Mouse (Mus musculus): ENCODE data around the gene Epb41l5. TPM values are rescaled to one million over a fixed set of nuclear protein-coding genes. Genes with fewer than 3 reads are reported as not detected.

Gene Epb41l5
- polyA plus RNA-seq, 1 experiment from 2014 or later: 16.6 TPM

DNA sequence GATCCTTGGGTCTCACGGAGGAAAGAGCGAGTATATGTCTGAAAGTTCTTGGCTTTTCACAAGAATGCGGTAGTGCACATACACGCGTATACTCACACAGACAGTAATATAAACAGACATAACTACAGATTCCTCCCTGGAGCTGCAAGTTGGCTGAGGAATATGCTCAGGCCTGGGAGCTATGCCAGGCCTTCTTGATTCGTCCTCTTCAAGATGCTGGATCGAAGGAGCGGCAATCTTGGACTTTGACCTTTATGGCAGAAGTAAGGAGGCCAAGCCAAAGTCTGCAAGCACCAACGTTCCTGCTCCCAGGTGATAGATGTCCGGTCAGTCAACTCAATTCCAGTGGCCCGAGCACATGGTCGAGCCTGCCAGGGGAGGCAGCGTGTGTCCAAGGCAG is 117.9 kb downstream of the Epb41l5 start:
- H3K9me3 ChIP-seq (replicated peaks): no peaks in the 10 kb centered on the region
- peaks cover 12% of the 10 kb centered on the region for H3K4me1 ChIP-seq
- H3K27ac ChIP-seq (replicated peaks): no peak overlapping the region
- 89% methylated on average over 13 of the region's 13 CpGs for WGBS
- no peak overlapping the region for H3K4me2 ChIP-seq (replicated peaks)
- ATAC-seq (ENCODE audit: insufficient number of reproducible peaks, low FRiP score, low TSS enrichment, low read depth): no peak
- peaks cover 28% of the 10 kb centered on the region for H3K36me3 ChIP-seq
- no peak overlapping the region for H3K9ac ChIP-seq
- H3K4me3 ChIP-seq (replicated peaks): no peak overlapping the region
- no peaks in the 10 kb centered on the region for H3K27me3 ChIP-seq

DNA sequence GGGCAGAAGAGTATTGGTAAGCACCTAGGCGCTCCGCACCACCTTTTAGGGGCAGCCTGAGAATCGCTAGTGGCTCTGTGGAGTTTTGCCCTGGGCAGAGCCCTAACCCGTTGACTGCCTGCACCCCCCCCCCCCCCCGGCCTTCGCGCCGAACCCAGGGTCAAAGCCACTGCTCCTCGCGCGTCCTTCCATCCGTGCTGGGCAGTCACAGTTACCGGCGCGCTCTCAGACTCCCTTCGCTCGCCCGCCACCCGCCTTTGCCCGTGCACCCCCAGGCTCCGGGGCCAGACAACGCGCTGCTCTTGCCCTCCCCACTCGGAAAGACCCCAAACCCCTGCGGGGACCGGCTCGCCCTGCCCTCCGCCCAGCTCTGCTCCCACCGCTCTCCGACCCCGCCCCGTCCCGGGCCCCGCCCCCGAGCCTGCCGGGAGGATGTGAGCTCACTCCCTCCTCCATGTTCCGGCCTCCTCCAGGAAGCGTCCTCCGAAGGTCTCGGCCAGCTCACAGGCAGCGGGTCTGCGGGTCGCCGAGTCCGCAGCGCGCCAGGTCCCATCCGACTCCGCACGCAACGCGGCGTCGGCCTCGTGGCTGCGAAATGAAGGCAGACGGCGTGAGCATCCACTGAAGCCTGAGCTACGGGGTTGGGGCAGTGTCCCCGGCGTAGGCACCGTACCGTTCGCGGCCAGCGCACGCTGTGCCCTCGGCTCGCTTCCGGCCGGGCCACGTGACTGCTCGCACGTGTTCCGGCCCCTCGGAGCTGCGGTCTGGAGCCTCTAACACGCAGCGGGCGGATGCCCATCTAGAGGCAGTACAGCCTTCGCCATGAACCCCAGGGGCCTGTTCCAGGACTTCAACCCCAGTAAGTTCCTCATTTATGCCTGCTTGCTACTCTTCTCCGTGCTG is 122.9 kb downstream of the Epb41l5 start, which contains the start of gene Tmem185b:
Tmem185b (plus strand) TSS at position 472 of the 903 bp plus-strand sequence.
- H3K36me3 ChIP-seq: peaks cover 28% of the 10 kb centered on the region
- peak within 1 kb of the TSS; percentile 88 for H3K4me2 ChIP-seq (replicated peaks)
- WGBS: 2% methylated on average over 80 of the region's 82 CpGs
- H3K4me3 ChIP-seq (replicated peaks): peak within 1 kb of the TSS; percentile 65
- no peaks in the 10 kb centered on the region for H3K9me3 ChIP-seq (replicated peaks)
- ATAC-seq (ENCODE audit: insufficient number of reproducible peaks, low FRiP score, low TSS enrichment, low read depth): peak; percentile 95
- peak within 1 kb of the TSS; percentile 67 for H3K9ac ChIP-seq
- H3K27me3 ChIP-seq: no peaks in the 10 kb centered on the region
- H3K27ac ChIP-seq (replicated peaks): peak within 1 kb of the TSS; percentile 86
- peaks cover 22% of the 10 kb centered on the region for H3K4me1 ChIP-seq

DNA sequence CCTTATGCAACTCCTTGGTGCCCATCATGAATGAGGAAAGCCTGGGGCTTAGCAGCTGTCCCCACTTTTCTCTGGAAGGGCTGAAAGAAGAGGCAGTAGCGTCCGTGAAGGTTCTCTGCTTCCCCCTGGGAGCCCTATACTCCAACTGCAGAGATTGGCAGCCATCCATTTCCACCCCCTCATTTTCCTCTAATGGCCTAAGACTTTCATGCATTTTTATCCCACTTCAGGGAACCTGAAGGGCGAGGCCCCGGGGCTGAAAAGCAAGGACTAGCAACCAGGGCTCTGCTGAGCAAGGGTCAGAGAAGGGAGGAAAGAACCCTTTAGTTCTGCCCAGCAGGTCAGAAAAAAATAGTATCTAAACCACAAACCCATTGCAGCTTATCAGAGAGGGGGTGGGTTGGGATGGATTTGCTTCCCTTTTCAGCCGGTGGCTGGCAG is 123.8 kb downstream of the Epb41l5 start:
- Histone ChIP-seq H3K27me3 (no peaks in the 10 kb centered on the region), H3K9me3 (replicated peaks) (no peaks in the 10 kb centered on the region), H3K4me1 (peaks cover 22% of the 10 kb centered on the region), H3K27ac (replicated peaks) (peak overlapping the region; percentile 4; the same call in 1 of the 2 replicates), H3K4me2 (replicated peaks) (peak overlapping the region; percentile 88), H3K9ac (no peak overlapping the region), H3K36me3 (peaks cover 28% of the 10 kb centered on the region), H3K4me3 (replicated peaks) (peak overlapping the region; percentile 65)
- ATAC-seq (ENCODE audit: insufficient number of reproducible peaks, low FRiP score, low TSS enrichment, low read depth): no peak
- 13% methylated on average over 5 of the region's 5 CpGs for WGBS

DNA sequence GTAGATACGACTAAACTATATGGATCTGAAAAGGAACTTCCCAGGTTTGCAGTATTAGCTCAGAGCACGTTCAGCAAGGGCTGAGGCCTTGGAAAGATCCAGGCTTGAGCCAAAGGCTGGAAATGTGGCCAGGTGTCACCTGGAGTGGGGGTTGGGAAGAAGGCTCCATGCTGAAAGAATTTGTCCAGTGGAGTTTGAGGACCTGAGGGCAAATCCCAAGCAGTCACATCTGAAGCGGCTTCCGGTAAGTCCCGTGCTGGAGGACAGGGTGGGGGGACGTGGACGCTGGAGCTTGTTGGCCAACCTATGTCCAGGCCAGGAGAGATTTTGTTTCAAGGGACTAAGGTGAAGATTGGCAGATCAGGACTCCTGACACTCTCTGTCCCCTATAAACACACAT is 125.0 kb downstream of the Epb41l5 start:
- Histone ChIP-seq H3K27me3 (no peaks in the 10 kb centered on the region), H3K4me3 (replicated peaks) (no peak overlapping the region), H3K9me3 (replicated peaks) (no peaks in the 10 kb centered on the region), H3K9ac (no peak overlapping the region), H3K27ac (replicated peaks) (no peak overlapping the region), H3K36me3 (peaks cover 19% of the 10 kb centered on the region), H3K4me1 (peaks cover 22% of the 10 kb centered on the region), H3K4me2 (replicated peaks) (no peak overlapping the region)
- no peak for ATAC-seq (ENCODE audit: insufficient number of reproducible peaks, low FRiP score, low TSS enrichment, low read depth)
- WGBS: 80% methylated on average over 7 of the region's 7 CpGs

DNA sequence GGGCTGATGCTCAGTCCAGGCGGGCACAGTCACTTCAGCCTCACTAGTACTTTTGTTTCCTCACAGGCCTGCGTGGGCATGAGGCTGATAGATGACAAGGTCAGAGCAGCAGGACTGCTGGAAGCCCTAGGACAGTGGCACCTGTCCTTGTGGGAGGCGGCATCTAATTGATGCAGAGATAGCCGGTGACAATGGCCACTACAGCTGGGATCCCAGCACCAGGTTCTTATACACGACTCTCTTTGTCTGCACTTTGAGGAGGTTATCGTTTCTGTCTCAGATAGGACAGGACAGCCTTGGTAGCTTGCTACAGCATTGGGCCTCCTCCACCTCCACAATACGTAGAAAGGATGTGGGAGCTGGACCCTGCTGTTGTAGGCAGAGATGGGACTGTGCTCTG is 125.4 kb downstream of the Epb41l5 start:
- Histone ChIP-seq H3K4me3 (replicated peaks) (no peak overlapping the region), H3K9me3 (replicated peaks) (no peaks in the 10 kb centered on the region), H3K9ac (no peak overlapping the region), H3K36me3 (peaks cover 14% of the 10 kb centered on the region), H3K4me2 (replicated peaks) (no peak overlapping the region), H3K27ac (replicated peaks) (no peak overlapping the region), H3K27me3 (no peaks in the 10 kb centered on the region), H3K4me1 (peaks cover 22% of the 10 kb centered on the region)
- 87% methylated on average over 7 of the region's 7 CpGs for WGBS
- no peak for ATAC-seq (ENCODE audit: insufficient number of reproducible peaks, low FRiP score, low TSS enrichment, low read depth)

DNA sequence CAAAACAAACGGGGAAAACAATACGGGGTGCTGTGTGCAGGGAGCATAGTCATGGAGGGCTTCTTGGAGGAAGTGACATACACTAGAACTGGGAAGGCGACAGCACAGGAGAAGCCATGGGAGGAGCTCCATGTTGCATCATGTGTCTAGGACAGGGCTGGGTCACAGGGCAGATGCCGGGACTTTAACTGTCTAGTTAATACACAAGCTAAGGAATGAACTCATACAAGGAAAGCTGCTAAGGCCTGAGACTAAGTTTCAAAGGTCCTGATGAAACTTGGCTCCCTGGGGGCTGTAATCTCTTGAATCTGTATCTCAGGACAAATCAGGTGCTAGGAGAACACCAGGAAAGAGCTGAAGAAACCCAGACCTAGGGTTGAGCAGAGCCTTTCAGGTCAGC is 126.1 kb downstream of the Epb41l5 start:
- 84% methylated on average over 4 of the region's 4 CpGs for WGBS
- ATAC-seq (ENCODE audit: insufficient number of reproducible peaks, low FRiP score, low TSS enrichment, low read depth): no peak
- Histone ChIP-seq H3K27me3 (no peaks in the 10 kb centered on the region), H3K4me3 (replicated peaks) (no peak overlapping the region), H3K4me2 (replicated peaks) (no peak overlapping the region), H3K4me1 (peaks cover 22% of the 10 kb centered on the region), H3K27ac (replicated peaks) (no peak overlapping the region), H3K9me3 (replicated peaks) (no peaks in the 10 kb centered on the region), H3K36me3 (peaks cover 9% of the 10 kb centered on the region), H3K9ac (no peak overlapping the region)

DNA sequence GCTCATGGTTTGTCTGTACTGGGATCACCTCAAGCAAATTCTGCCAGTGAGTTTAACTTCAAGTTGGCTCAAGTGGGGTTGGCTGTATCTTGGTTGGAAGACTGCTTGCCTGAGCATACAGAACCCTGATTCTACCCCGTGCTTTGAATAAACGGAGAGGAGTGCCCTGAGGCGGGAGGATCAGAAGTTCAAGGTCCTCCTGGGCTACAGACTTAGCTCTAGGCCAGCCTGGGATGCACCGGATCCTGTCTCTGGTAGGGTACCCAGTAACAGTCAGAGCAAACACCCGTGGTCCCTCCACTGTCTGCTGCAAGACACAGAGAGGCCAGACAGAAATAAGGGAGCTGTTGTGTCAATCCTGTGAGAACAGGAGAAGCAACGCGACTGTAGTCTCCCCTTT is 127.1 kb downstream of the Epb41l5 start:
- Histone ChIP-seq H3K4me3 (replicated peaks) (no peak overlapping the region), H3K27ac (replicated peaks) (no peak overlapping the region)
- no peak for ATAC-seq (ENCODE audit: insufficient number of reproducible peaks, low FRiP score, low TSS enrichment, low read depth)

DNA sequence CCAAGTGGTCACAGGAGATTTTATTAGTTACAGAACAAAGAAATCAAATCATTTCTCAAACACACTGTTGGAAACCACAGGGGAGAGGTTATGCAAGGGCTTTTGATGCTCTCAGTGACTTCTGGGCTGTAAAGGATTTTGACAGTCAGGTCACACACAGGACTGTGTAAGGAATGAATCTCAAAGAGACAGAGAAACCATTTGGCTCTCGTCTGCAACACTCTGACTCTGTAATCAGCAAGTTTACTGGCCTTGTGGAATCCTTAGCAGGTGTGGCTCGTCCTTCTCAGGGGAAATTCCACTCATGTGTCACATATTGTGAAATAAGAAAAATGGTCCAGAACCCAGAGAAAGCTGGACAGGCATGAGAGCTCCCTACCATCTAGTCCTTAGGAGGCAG is 127.8 kb downstream of the Epb41l5 start:
- no peak overlapping the region for H3K27ac ChIP-seq (replicated peaks)
- no peak for ATAC-seq (ENCODE audit: insufficient number of reproducible peaks, low FRiP score, low TSS enrichment, low read depth)
- H3K4me3 ChIP-seq (replicated peaks): no peak overlapping the region
- WGBS: 37% methylated on average over 2 of the region's 2 CpGs
- H3K36me3 ChIP-seq: no peaks in the 10 kb centered on the region
- no peaks in the 10 kb centered on the region for H3K9me3 ChIP-seq (replicated peaks)
- H3K9ac ChIP-seq: no peak overlapping the region
- no peaks in the 10 kb centered on the region for H3K27me3 ChIP-seq
- peaks cover 12% of the 10 kb centered on the region for H3K4me1 ChIP-seq
- H3K4me2 ChIP-seq (replicated peaks): no peak overlapping the region

More for the DNA sequence above, 127.1 kb downstream of the Epb41l5 start:
- Histone ChIP-seq H3K9me3 (replicated peaks) (no peaks in the 10 kb centered on the region), H3K4me1 (peaks cover 18% of the 10 kb centered on the region), H3K27me3 (no peaks in the 10 kb centered on the region), H3K36me3 (no peaks in the 10 kb centered on the region), H3K4me2 (replicated peaks) (no peak overlapping the region), H3K9ac (no peak overlapping the region)
- 72% methylated on average over 7 of the region's 7 CpGs for WGBS

DNA sequence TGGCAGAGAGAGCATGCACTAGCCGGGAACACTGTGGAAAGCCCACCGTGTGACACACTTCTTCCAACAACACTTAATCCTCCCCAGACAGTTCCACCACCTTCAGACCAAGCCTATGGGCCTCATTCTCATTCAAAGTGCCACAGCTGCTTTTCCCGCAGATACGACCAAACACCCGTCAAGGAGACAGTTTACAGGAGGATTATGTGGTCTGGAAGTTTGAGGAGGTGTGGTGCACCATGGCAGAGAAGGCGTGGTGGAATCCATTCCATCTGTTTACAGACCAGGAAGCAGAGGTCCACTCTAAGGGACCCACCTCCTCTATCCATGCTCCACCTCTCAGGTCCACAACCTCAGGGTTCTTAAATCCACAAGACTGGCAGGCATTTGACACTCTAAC is 129.5 kb downstream of the Epb41l5 start:
- no peak overlapping the region for H3K4me3 ChIP-seq (replicated peaks)
- no peaks in the 10 kb centered on the region for H3K9me3 ChIP-seq (replicated peaks)
- no peak overlapping the region for H3K27ac ChIP-seq (replicated peaks)
- H3K9ac ChIP-seq: no peak overlapping the region
- no peaks in the 10 kb centered on the region for H3K27me3 ChIP-seq
- 65% methylated on average over 6 of the region's 6 CpGs for WGBS
- no peaks in the 10 kb centered on the region for H3K4me1 ChIP-seq
- no peaks in the 10 kb centered on the region for H3K36me3 ChIP-seq
- no peak overlapping the region for H3K4me2 ChIP-seq (replicated peaks)
- ATAC-seq (ENCODE audit: insufficient number of reproducible peaks, low FRiP score, low TSS enrichment, low read depth): no peak

DNA sequence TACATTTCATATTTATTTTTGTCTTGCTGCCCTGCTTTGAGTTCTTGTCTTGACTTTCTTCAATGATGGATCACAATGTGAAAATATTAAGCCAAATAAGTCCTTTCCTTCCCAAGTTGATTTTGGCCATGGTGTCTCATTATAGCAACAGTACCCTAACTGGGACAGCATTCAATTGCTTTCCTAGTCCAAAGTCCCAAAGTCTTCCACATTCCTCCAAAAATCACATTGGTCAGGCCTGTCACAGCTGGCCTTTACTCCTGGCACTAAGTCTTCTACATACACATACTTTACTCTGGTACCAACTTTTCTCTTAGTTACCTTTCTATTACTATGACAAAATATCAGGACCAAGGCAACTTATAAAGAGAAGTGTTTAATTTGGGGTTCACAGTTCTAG is 130.0 kb downstream of the Epb41l5 start:
- Histone ChIP-seq H3K4me3 (replicated peaks) (no peak overlapping the region), H3K27ac (replicated peaks) (no peak overlapping the region), H3K27me3 (no peaks in the 10 kb centered on the region), H3K9ac (no peak overlapping the region), H3K36me3 (no peaks in the 10 kb centered on the region), H3K4me2 (replicated peaks) (no peak overlapping the region), H3K4me1 (no peaks in the 10 kb centered on the region), H3K9me3 (replicated peaks) (no peaks in the 10 kb centered on the region)
- ATAC-seq (ENCODE audit: insufficient number of reproducible peaks, low FRiP score, low TSS enrichment, low read depth): no peak

DNA sequence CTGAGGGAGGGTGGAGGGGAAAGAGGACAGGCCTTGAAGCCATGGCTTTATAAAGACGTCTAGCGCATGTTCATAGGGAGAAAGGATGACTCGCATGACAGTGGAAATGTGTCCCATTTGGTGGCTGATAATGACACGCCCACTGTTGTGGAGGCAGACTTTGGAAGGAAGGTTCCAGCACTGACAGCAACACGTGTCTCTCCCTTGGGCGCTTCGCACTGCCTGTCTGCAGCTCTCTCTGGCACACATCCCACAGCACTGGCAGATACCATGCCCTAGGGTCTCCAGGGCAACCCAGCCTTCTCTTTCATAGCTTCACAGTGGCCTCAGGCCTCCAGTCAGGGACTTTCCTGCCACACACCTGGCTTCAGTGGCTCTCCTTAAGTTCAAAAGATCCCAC is 130.7 kb downstream of the Epb41l5 start:
- no peak for ATAC-seq (ENCODE audit: insufficient number of reproducible peaks, low FRiP score, low TSS enrichment, low read depth)
- no peak overlapping the region for H3K9ac ChIP-seq

DNA sequence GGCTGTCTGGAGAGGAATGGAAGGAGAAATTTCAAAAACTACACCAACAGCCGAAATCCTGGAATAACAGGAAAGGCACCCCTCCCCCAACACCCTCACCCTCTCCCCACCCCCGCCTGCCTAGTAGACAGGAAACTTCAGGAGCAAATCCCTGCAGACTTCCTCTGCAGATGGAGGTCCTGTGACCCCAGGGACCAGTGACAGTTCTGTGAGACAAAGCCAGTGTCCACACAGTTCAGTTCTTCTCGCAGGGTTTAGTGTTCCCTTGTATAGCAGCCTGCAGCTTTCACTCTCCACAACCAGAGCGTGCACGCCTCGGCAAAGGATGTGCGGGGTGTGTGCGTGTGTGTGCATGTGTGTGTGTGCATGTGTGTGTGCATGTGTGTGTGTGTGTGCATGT is 137.9 kb downstream of the Epb41l5 start:
- Histone ChIP-seq H3K4me1 (peaks cover 6% of the 10 kb centered on the region; the same call in 1 of the 2 replicates), H3K27me3 (0 out of 2 replicates have a peak, but pooled peaks cover 3% of the 10 kb centered on the region), H3K4me3 (replicated peaks) (no peak overlapping the region), H3K27ac (replicated peaks) (no peak overlapping the region), H3K9me3 (replicated peaks) (no peaks in the 10 kb centered on the region), H3K36me3 (no peaks in the 10 kb centered on the region), H3K9ac (no peak overlapping the region), H3K4me2 (replicated peaks) (no peak overlapping the region)
- WGBS: 55% methylated on average over 8 of the region's 8 CpGs
- no peak for ATAC-seq (ENCODE audit: insufficient number of reproducible peaks, low FRiP score, low TSS enrichment, low read depth)

More for the DNA sequence above, 130.7 kb downstream of the Epb41l5 start:
- H3K4me1 ChIP-seq: no peaks in the 10 kb centered on the region
- no peak overlapping the region for H3K4me2 ChIP-seq (replicated peaks)
- no peaks in the 10 kb centered on the region for H3K9me3 ChIP-seq (replicated peaks)
- H3K36me3 ChIP-seq: no peaks in the 10 kb centered on the region
- no peak overlapping the region for H3K27ac ChIP-seq (replicated peaks)
- H3K27me3 ChIP-seq: no peaks in the 10 kb centered on the region
- WGBS: 76% methylated on average over 7 of the region's 7 CpGs
- no peak overlapping the region for H3K4me3 ChIP-seq (replicated peaks)
